Mouse (Mus musculus): ENCODE results near the gene Ctnnbl1. TPM values are rescaled to one million over a fixed set of nuclear protein-coding genes. Genes with fewer than 3 reads are reported as not detected.

The Ctnnbl1 gene
- polyA plus RNA-seq, 1 experiment from 2014 or later = 98.3 TPM

DNA sequence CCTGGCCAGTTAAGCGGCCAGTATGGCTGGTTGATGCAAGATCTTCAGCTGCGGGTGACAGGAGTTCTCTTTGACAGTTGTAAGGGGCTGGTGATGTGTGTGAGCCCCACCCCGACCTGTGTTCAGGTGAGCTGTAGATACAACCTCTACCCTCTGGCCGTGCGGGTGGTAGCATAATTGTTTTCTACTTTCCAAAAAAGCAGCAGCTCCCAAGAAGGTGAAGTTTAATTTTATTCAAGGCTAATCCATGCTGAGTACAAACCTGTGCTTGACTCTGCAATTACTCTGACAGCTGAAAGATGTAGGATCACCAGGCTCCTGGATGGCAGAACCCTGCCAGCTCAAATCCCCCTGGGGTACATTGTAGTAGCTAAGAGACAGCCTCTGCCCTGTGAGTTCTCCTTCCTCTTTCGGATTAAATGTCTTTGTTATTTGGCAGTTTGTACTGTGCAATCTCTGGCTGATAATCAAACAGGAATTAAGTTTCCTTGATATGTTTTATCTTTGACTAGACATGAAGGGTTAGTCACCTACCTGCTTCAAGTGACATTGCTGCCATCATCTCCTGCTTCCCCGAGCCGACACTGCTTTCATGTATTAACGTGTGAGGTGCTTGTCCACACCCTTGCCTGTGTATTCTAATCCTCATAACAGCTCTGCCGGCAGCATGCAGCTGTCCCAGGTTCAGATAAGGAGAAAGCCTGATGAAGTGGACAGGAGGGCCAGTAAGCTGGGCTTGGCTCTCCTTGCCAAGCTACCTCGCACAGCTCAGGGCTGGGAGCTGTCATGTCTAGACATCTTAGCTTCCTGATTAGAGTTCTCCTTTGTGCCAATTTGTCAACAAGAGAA lies 77.1 kb downstream of the Ctnnbl1 start:
- Histone ChIP-seq H3K4me1 (replicated peaks; ENCODE audit: control insufficient read depth, insufficient read depth, low read length) (no peaks in the 10 kb centered on the region), H3K36me3 (ENCODE audit: control insufficient read depth, insufficient read depth, low read length) (no peaks in the 10 kb centered on the region), H3K9ac (ENCODE audit: low read length) (no peak overlapping the region), H3K27ac (ENCODE audit: low read depth, low read length) (no peak overlapping the region), H3K4me3 (ENCODE audit: low read depth, low read length) (no peak overlapping the region), H3K27me3 (ENCODE audit: control insufficient read depth, insufficient read depth, low read length) (no peaks in the 10 kb centered on the region), H3K4me2 (ENCODE audit: low read depth, low read length, severe bottlenecking) (no peak overlapping the region), H3K9me3 (ENCODE audit: control insufficient read depth, low read length) (no peaks in the 10 kb centered on the region)
- DNase-seq (ENCODE audit: low spot score) (peak; percentile 40), ATAC-seq (replicated peaks; ENCODE audit: low FRiP score) (no peak)
- WGBS = 84% methylated on average over 11 of the region's 11 CpGs

DNA sequence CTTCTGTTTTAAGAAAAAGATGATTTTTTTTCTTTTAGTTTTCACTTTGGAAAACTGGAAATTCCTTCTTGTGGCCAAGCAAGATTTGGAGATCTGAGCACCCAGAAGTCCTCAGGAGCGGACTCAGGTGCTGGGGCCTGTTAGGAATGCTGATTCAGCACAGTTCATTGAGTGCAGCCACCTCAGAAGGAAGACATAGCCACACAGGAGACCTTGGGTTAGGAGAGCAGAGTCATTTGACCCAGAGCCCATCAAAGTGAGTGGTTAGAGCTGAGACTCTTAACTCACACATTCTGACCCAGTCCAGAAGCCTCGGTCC lies 77.7 kb downstream of the Ctnnbl1 start:
- DNase-seq (ENCODE audit: low spot score) = peak; percentile 19
- no peak for ATAC-seq (replicated peaks; ENCODE audit: low FRiP score)
- 93% methylated on average over 2 of the region's 2 CpGs for WGBS
- Histone ChIP-seq H3K4me1 (replicated peaks; ENCODE audit: control insufficient read depth, insufficient read depth, low read length) (no peaks in the 10 kb centered on the region), H3K9me3 (ENCODE audit: control insufficient read depth, low read length) (no peaks in the 10 kb centered on the region), H3K4me2 (ENCODE audit: low read depth, low read length, severe bottlenecking) (no peak overlapping the region), H3K36me3 (ENCODE audit: control insufficient read depth, insufficient read depth, low read length) (no peaks in the 10 kb centered on the region), H3K9ac (ENCODE audit: low read length) (no peak overlapping the region), H3K27me3 (ENCODE audit: control insufficient read depth, insufficient read depth, low read length) (no peaks in the 10 kb centered on the region), H3K4me3 (ENCODE audit: low read depth, low read length) (no peak overlapping the region), H3K27ac (ENCODE audit: low read depth, low read length) (no peak overlapping the region)

DNA sequence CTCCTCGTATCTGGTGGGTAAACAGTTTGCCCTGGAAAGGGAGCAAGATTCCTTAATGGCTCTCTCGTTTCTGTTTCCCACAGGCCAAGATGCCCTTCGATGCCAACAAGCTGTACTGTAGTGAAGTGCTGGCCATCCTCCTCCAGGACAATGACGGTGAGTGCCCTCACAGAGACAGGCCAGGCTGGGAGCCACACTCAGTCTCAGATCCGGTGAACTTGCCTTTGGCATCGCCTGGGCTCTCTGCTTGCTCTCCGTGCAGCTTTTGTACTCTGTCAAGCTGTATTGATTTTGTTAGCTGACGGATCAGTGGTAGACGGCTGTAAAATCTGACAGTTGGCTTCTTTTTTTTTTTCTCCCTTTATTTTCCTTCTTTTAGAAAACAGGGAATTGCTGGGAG lies 80.5 kb downstream of the Ctnnbl1 start:
- peak; percentile 26 for DNase-seq (ENCODE audit: low spot score)
- H3K27ac ChIP-seq (ENCODE audit: low read depth, low read length) = no peak overlapping the region
- no peaks in the 10 kb centered on the region; the same call in 1 of the 2 replicates for H3K4me1 ChIP-seq (replicated peaks; ENCODE audit: control insufficient read depth, insufficient read depth, low read length)
- no peaks in the 10 kb centered on the region for H3K27me3 ChIP-seq (ENCODE audit: control insufficient read depth, insufficient read depth, low read length)
- no peak overlapping the region for H3K4me2 ChIP-seq (ENCODE audit: low read depth, low read length, severe bottlenecking)
- 84% methylated on average over 9 of the region's 9 CpGs for WGBS
- H3K9me3 ChIP-seq (ENCODE audit: control insufficient read depth, low read length) = no peaks in the 10 kb centered on the region
- ATAC-seq (replicated peaks; ENCODE audit: low FRiP score) = no peak
- no peak overlapping the region for H3K9ac ChIP-seq (ENCODE audit: low read length)
- no peak overlapping the region for H3K4me3 ChIP-seq (ENCODE audit: low read depth, low read length)
- H3K36me3 ChIP-seq (ENCODE audit: control insufficient read depth, insufficient read depth, low read length) = no peaks in the 10 kb centered on the region

DNA sequence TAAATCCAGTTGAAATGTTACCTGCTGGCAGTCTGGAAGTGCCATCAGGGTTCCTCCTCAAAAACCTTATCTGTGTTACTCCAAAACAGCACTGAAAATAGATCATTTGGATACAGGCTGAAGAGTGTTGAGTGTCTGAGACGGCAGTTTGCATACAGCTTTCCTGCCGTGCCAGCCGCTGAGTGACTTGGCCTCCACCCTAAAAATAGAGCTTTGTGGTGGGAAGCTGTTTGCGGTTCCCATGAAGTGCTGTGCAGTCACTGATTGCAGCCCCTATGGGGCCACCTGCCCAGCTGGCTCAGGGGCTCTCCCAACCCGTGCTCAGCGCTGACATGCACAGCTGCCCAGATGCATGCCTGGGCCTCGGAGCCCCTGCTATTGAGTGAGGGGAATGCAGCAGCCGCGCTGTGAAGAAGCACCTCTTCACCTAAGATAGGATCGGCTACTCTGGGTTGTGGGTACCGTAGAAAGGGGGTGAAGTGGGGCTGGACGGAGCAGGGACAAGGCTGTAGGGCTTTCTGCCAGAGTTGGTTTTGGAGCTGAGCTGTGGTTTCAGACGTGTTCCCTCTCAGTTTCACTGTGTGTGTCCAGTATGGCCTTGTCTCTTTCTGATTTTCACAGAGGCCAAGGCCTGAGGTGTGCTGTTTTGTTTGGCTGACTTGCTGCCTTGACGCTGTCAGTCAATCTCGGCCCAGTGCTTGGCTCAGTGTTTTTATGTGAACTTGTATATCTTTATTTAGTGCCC lies 81.5 kb downstream of the Ctnnbl1 start:
- Histone ChIP-seq H3K27me3 (ENCODE audit: control insufficient read depth, insufficient read depth, low read length) (no peaks in the 10 kb centered on the region), H3K4me2 (ENCODE audit: low read depth, low read length, severe bottlenecking) (no peak overlapping the region), H3K27ac (ENCODE audit: low read depth, low read length) (no peak overlapping the region), H3K9ac (ENCODE audit: low read length) (no peak overlapping the region), H3K9me3 (ENCODE audit: control insufficient read depth, low read length) (no peaks in the 10 kb centered on the region), H3K4me1 (replicated peaks; ENCODE audit: control insufficient read depth, insufficient read depth, low read length) (no peaks in the 10 kb centered on the region; the same call in 1 of the 2 replicates), H3K4me3 (ENCODE audit: low read depth, low read length) (no peak overlapping the region), H3K36me3 (ENCODE audit: control insufficient read depth, insufficient read depth, low read length) (no peaks in the 10 kb centered on the region)
- peak; percentile 41 for DNase-seq (ENCODE audit: low spot score)
- WGBS = 89% methylated on average over 15 of the region's 15 CpGs
- no peak for ATAC-seq (replicated peaks; ENCODE audit: low FRiP score)

DNA sequence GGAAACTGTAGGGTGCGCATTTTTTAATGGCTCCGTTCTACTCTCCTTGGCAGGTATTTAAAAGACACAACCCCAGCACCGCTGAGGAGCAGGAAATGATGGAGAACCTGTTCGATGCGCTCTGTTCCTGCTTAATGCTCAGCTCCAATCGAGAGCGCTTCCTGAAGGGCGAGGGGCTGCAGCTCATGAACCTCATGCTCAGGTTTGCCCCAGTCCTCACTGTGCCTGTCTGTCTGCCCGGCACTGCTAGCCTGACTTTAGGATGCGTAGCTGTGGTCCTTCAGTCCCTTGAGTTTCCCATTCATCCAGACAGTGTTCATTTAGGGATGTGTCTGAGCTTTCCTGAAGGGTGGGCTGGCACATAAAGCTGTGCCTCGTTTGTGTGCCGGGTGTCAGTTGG lies 82.2 kb downstream of the Ctnnbl1 start:
- Histone ChIP-seq H3K9me3 (ENCODE audit: control insufficient read depth, low read length) (no peaks in the 10 kb centered on the region), H3K4me2 (ENCODE audit: low read depth, low read length, severe bottlenecking) (no peak overlapping the region), H3K36me3 (ENCODE audit: control insufficient read depth, insufficient read depth, low read length) (no peaks in the 10 kb centered on the region; the same call in 1 of the 2 replicates), H3K27me3 (ENCODE audit: control insufficient read depth, insufficient read depth, low read length) (no peaks in the 10 kb centered on the region), H3K27ac (ENCODE audit: low read depth, low read length) (no peak overlapping the region), H3K4me3 (ENCODE audit: low read depth, low read length) (no peak overlapping the region), H3K4me1 (replicated peaks; ENCODE audit: control insufficient read depth, insufficient read depth, low read length) (no peaks in the 10 kb centered on the region; the same call in 1 of the 2 replicates), H3K9ac (ENCODE audit: low read length) (no peak overlapping the region)
- ATAC-seq (replicated peaks; ENCODE audit: low FRiP score) (no peak), DNase-seq (ENCODE audit: low spot score) (peak; percentile 30)
- 94% methylated on average over 12 of the region's 12 CpGs for WGBS

DNA sequence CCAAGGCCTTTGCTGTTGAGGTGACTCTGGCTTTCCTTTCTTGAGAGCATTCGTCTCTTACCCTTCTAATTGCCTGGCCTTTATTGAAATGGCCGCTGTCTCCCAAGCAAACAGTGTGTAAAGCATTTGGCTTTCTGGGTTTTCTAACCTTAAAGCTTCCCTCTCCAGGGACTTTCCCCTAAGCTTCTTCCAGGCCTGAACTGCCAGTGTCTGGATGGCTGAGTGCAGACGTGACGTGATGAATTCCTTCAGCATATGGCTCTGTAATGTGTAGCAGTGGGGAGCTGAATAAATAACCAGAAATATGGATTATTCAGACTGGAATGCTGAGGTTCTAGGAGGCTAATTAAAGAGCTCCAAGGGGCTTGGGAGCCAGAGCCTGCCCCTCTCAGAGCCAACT lies 84.1 kb downstream of the Ctnnbl1 start:
- H3K36me3 ChIP-seq (ENCODE audit: control insufficient read depth, insufficient read depth, low read length) = no peaks in the 10 kb centered on the region; the same call in 1 of the 2 replicates
- no peak overlapping the region for H3K4me3 ChIP-seq (ENCODE audit: low read depth, low read length)
- no peak overlapping the region for H3K27ac ChIP-seq (ENCODE audit: low read depth, low read length)
- ATAC-seq (replicated peaks; ENCODE audit: low FRiP score) (no peak), DNase-seq (ENCODE audit: low spot score) (peak; percentile 25)
- H3K9me3 ChIP-seq (ENCODE audit: control insufficient read depth, low read length) = no peaks in the 10 kb centered on the region
- no peaks in the 10 kb centered on the region for H3K27me3 ChIP-seq (ENCODE audit: control insufficient read depth, insufficient read depth, low read length)
- no peaks in the 10 kb centered on the region; the same call in 1 of the 2 replicates for H3K4me1 ChIP-seq (replicated peaks; ENCODE audit: control insufficient read depth, insufficient read depth, low read length)
- 51% methylated on average over 4 of the region's 4 CpGs for WGBS
- no peak overlapping the region for H3K4me2 ChIP-seq (ENCODE audit: low read depth, low read length, severe bottlenecking)
- H3K9ac ChIP-seq (ENCODE audit: low read length) = no peak overlapping the region

DNA sequence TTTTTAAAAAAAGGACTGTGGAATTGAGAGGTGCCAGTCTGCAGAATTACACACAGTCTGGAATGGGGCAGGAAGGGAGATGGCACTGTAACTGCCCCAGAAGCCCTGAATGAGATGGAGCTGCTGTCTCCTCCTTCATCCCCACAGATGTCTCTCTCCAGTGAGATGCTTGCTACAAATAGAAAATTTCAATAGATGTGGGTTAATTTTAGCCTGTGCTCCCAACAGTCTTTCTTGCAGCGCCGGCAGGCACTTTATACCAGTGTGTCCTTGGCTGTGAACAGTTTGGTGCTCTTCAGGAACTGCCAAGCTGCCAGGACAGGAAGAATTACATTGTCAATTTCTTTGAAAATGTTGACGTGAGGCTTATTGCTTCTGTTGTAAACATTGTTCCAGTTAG lies 86.3 kb downstream of the Ctnnbl1 start:
- H3K9ac ChIP-seq (ENCODE audit: low read length) = no peak overlapping the region
- H3K4me2 ChIP-seq (ENCODE audit: low read depth, low read length, severe bottlenecking) = no peak overlapping the region
- H3K27me3 ChIP-seq (ENCODE audit: control insufficient read depth, insufficient read depth, low read length) = no peaks in the 10 kb centered on the region
- H3K9me3 ChIP-seq (ENCODE audit: control insufficient read depth, low read length) = no peaks in the 10 kb centered on the region
- no peak overlapping the region for H3K27ac ChIP-seq (ENCODE audit: low read depth, low read length)
- DNase-seq (ENCODE audit: low spot score) (no peak), ATAC-seq (replicated peaks; ENCODE audit: low FRiP score) (no peak)
- WGBS = 88% methylated on average over 3 of the region's 3 CpGs
- H3K4me3 ChIP-seq (ENCODE audit: low read depth, low read length) = no peak overlapping the region
- no peaks in the 10 kb centered on the region; the same call in 1 of the 2 replicates for H3K4me1 ChIP-seq (replicated peaks; ENCODE audit: control insufficient read depth, insufficient read depth, low read length)
- no peaks in the 10 kb centered on the region; the same call in 1 of the 2 replicates for H3K36me3 ChIP-seq (ENCODE audit: control insufficient read depth, insufficient read depth, low read length)

DNA sequence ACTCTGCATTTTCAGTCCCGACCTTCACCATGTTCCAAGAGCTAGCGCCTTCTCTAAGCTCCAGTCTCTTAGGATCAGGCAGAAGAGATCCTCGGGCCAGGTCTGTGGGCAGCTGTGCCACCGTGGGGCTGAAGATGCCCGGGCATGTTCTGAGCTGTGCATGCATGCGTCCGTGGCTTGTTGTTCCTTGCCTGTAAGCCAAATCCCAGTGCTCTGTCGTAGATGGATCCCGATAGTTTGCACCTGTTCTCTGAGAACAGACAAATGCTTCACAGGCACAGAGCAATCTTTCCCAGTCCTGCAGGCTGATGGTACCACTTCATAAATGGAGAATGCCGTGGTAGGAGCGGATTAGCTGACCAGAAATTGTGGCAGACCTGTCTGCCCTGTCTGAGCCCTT lies 87.0 kb downstream of the Ctnnbl1 start:
- 91% methylated on average over 11 of the region's 11 CpGs for WGBS
- DNase-seq (ENCODE audit: low spot score) (no peak), ATAC-seq (replicated peaks; ENCODE audit: low FRiP score) (no peak)
- no peaks in the 10 kb centered on the region; the same call in 1 of the 2 replicates for H3K4me1 ChIP-seq (replicated peaks; ENCODE audit: control insufficient read depth, insufficient read depth, low read length)
- no peak overlapping the region for H3K4me3 ChIP-seq (ENCODE audit: low read depth, low read length)
- H3K36me3 ChIP-seq (ENCODE audit: control insufficient read depth, insufficient read depth, low read length) = no peaks in the 10 kb centered on the region; the same call in 1 of the 2 replicates
- H3K4me2 ChIP-seq (ENCODE audit: low read depth, low read length, severe bottlenecking) = no peak overlapping the region
- no peak overlapping the region for H3K27ac ChIP-seq (ENCODE audit: low read depth, low read length)
- no peaks in the 10 kb centered on the region for H3K9me3 ChIP-seq (ENCODE audit: control insufficient read depth, low read length)
- no peak overlapping the region for H3K9ac ChIP-seq (ENCODE audit: low read length)
- H3K27me3 ChIP-seq (ENCODE audit: control insufficient read depth, insufficient read depth, low read length) = no peaks in the 10 kb centered on the region

Data from forebrain, embryonic 11.5 days (tissue).